ENCODE assay signal across 8 mouse cellular contexts in the genomic region with DNA sequence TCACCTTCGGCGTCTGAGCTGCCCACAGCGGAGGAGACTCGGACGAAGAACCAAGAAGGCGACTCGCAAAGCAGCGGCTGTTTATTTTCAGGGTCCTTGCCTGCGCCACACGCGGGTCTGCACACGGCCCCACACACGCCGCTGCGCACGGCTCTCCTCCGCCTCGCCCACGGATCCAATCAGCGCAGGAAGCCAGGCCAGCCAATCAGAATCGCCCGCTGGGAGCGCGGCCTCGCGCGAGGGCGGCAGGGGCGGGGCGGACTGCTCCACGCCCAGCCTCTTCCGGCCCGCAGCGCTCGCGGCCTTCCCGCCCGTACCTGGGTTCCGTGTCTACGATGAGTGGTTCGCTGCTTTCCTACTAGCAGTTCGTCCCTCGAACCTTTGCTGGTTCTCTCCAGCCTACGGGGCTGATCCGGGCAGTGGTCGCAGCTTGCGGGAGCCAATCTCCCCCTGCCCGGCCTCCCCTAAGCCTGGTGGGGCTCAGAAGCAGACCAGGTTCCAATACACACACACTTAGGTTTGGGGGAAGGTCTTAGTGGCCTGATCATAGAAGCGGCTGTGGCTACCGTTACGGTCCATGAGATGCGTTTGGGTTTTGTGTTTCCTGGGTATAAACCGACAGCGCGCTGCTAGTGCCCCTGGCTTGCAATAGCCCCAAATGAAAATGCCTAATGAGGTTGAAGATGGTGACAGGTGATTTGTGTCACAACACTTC. TPM values are rescaled to one million over a fixed set of nuclear protein-coding genes. Genes with fewer than 3 reads are reported as not detected.
DNase-seq lines count a peak whose midpoint lies in the region; ATAC-seq lines count a peak whose summit lies in the region.

A gene (minus strand): TSS at position 207 of the 715 bp plus-strand sequence.

- H3K36me3 ChIP-seq in hindbrain, embryonic 12.5 days: no peaks in the 10 kb centered on the region

- peak within 1 kb of the TSS; percentile 93 for H3K27ac ChIP-seq in hindbrain, embryonic 12.5 days

- H3K4me2 ChIP-seq in hindbrain, embryonic 12.5 days (replicated peaks): peak within 1 kb of the TSS; percentile 76

- H3K9me3 ChIP-seq in hindbrain, embryonic 12.5 days (replicated peaks): no peaks in the 10 kb centered on the region

- peak; percentile 98 for ATAC-seq in hindbrain, embryonic 12.5 days (ENCODE audit: low FRiP score)

- peak within 1 kb of the TSS; percentile 100 for H3K4me3 ChIP-seq in hindbrain, embryonic 12.5 days

- peak within 1 kb of the TSS; percentile 99 for H3K9ac ChIP-seq in hindbrain, embryonic 12.5 days

- H3K27me3 ChIP-seq in hindbrain, embryonic 12.5 days: no peaks in the 10 kb centered on the region

- peaks cover 19% of the 10 kb centered on the region for H3K4me1 ChIP-seq in hindbrain, embryonic 12.5 days

- under 1% methylated on average over 55 of the region's 55 CpGs for WGBS in hindbrain, embryonic 12.5 days

- peak; percentile 98 for DNase-seq in Muller cell, postnatal 12 days (ENCODE audit: inconsistent ontology term)
- DNase-seq in cerebellum, adult 9-11 months: peak; percentile 97
- DNase-seq in frontal cortex, postnatal 10 days (ENCODE audit: low spot score in 2 of 2): peak; percentile 95 to 97
- DNase-seq in layer of hippocampus, postnatal 14 days (ENCODE audit: low spot score in 2 of 2): peak; percentile 93 to 97
- peak; percentile 97 for DNase-seq in lung, postnatal 14 days
- peak; percentile 96 for DNase-seq in retina, adult 2 months (ENCODE audit: low read depth, low spot score)
- DNase-seq in thymus, postnatal 36 days: peak; percentile 96 to 97

RNA-seq across cellular contexts. Expression of the gene that starts here (rescaled TPM):
- polyA plus RNA-seq in hindbrain, embryonic 12.5 days (2016; fragmentation: Nextera tagmentation; extraction: Ambion mirVana): 793 and 799 TPM in 2 replicates
- 100 to 1,000 TPM; 231 to 244 TPM for total RNA-seq in layer of hippocampus, postnatal 14 days (2021)

Comparison
In these comparisons a context has a peak if more than half of its experiments do, and no peak if none do; other contexts are left out.
1. Peak in every context shown above with its lines: DNase-seq, ATAC-seq, H3K4me3 ChIP-seq and H3K27ac ChIP-seq.